Mouse (Mus musculus): Measurements from ENCODE around the gene Agps.
"Not testable (repeated sequence)": the region's sequence is repeated elsewhere in the genome, so short reads cannot be mapped to it uniquely, and the experiment has no call there.

The Agps gene

GRCm38 (mm10) chr2:75976070-75976469 is 144.1 kb downstream of the Agps start:
- intact Hi-C loops (cut with DNase I), result not testable (repeated sequence)

- intact Hi-C loops (cut with DNase I), result not testable (repeated sequence)
Observed at GRCm38 (mm10) chr2:75977752-75978368, 145.9 kb downstream of the Agps start, which contains the start of gene Ttc30a2. Ttc30a2 (minus strand) TSS chr2:75978170.

All from adrenal gland (tissue).